Mouse (Mus musculus) forebrain, embryonic 16.5 days (tissue): ENCODE measurements around the gene Senp1. TPM values are rescaled to one million over a fixed set of nuclear protein-coding genes. Genes with fewer than 3 reads are reported as not detected.

Experiments used
- ATAC-seq: fragments of 200-750 bp; cut with Nextera tagmentation; 2 replicates; pipeline ENCODE4 v1.8.0; 2017; ENCODE audit warnings: mild to moderate bottlenecking, moderate library complexity
- H3K27ac ChIP-seq: fragments of 300-500 bp; sonication (generic); 2 replicates; pipeline ENCODE4 v1.5.1; 2014; ENCODE audit warnings: low read length, control low read depth
- H3K27me3 ChIP-seq: fragments of 300-500 bp; sonication (generic); replicated peaks from 2 replicates; pipeline ENCODE4 v1.6.1; 2014; ENCODE audit warnings: low read length; ENCODE audit not compliant: control insufficient read depth, insufficient read depth
- H3K36me3 ChIP-seq: fragments of 300-500 bp; sonication (generic); 2 replicates; pipeline ENCODE4 v1.6.1; 2014; ENCODE audit not compliant: control insufficient read depth, insufficient read depth
- H3K4me1 ChIP-seq: fragments of 300-500 bp; sonication (generic); replicated peaks from 2 replicates; pipeline ENCODE4 v1.6.1; 2014; ENCODE audit warnings: low read length; ENCODE audit not compliant: control insufficient read depth, insufficient read depth
- H3K4me2 ChIP-seq: fragments of 300-500 bp; sonication (generic); 2 replicates; pipeline ENCODE4 v1.6.1; 2014; ENCODE audit warnings: mild to moderate bottlenecking, low read length, control low read depth
- H3K4me3 ChIP-seq: fragments of 300-500 bp; sonication (generic); replicated peaks from 2 replicates; pipeline ENCODE4 v1.5.1; 2014; ENCODE audit warnings: mild to moderate bottlenecking, low read length, control low read depth
- H3K9ac ChIP-seq: fragments of 300-500 bp; sonication (generic); replicated peaks from 2 replicates; pipeline ENCODE4 v1.6.1; 2014; ENCODE audit warnings: low read depth, low read length, control low read depth
- H3K9me3 ChIP-seq: fragments of 300-500 bp; sonication (generic); 2 replicates; pipeline ENCODE4 v1.6.1; 2016; ENCODE audit warnings: low read length; ENCODE audit not compliant: control insufficient read depth
- WGBS: fragments of 180-500 bp; shearing (Covaris S2); extraction: QIAGEN DNeasy Blood & Tissue Kit; methylation state at CpG from one replicate; pipeline ENCODE4 v1.1.7; 2014; 5-methylcytosine and 5-hydroxymethylcytosine counted together
- polyA plus RNA-seq: library from polyadenylated mRNA; unstranded; fragments of >200 nt; fragmentation: Nextera tagmentation; extraction: Ambion mirVana; gene quantifications from 2 replicates; pipeline ENCODE4 v1.2.1, GENCODE M21; 2015

Senp1 gene
- polyA plus RNA-seq, 1 experiment from 2014 or later: 26.9 TPM

DNA sequence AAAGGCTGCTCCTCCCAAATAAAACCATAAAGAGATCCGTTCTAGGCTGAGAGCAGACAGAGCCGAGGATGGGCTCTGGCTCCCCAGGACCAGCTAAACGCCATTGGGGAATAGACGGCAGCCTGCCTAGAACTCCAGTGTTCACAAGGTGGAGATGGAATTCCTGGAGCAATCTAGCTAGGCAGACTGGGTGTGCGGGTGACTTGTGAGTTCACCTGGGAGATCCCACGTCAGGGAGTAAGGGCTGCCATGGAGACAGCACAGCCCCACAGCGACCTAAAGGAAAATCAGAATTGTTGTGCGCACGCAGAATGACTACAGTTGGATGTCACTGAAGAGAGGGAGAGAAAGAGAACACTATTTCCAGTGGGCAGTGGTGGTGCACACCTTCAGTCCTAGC is 25.0 kb downstream of the Senp1 start:
- H3K4me3 ChIP-seq: no peak overlapping the region
- no peaks in the 10 kb centered on the region for H3K4me1 ChIP-seq
- no peaks in the 10 kb centered on the region for H3K27me3 ChIP-seq
- 91% methylated on average over 9 of the region's 9 CpGs for WGBS
- no peak overlapping the region for H3K9ac ChIP-seq
- no peaks in the 10 kb centered on the region for H3K9me3 ChIP-seq
- no peak for ATAC-seq
- H3K36me3 ChIP-seq: peaks cover 19% of the 10 kb centered on the region
- H3K4me2 ChIP-seq: no peak overlapping the region
- no peak overlapping the region for H3K27ac ChIP-seq

DNA sequence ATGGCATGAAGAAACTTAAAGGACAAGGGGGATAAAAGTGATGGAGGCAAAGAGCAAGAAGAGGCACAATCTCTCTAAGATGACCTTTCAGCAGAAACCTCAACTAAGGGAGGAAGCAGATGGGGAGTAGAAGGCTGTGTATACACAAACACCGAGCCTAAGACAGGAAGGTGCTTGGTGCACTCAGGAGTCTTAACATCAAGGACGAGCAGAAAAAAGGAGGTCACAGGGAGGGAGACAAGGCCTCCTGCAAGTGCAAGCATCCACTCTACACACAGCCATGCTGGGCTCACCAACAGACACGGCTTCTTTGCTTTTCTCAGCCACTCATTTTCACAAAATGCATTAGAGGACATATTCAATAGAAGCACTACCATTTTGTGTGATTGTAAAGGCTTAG is 26.1 kb downstream of the Senp1 start:
- ATAC-seq: no peak
- no peaks in the 10 kb centered on the region for H3K27me3 ChIP-seq
- 56% methylated on average over 3 of the region's 3 CpGs for WGBS
- H3K4me2 ChIP-seq: no peak overlapping the region
- H3K9ac ChIP-seq: no peak overlapping the region
- no peak overlapping the region for H3K27ac ChIP-seq
- peaks cover 21% of the 10 kb centered on the region for H3K36me3 ChIP-seq
- no peaks in the 10 kb centered on the region for H3K4me1 ChIP-seq
- no peak overlapping the region for H3K4me3 ChIP-seq
- H3K9me3 ChIP-seq: no peaks in the 10 kb centered on the region

DNA sequence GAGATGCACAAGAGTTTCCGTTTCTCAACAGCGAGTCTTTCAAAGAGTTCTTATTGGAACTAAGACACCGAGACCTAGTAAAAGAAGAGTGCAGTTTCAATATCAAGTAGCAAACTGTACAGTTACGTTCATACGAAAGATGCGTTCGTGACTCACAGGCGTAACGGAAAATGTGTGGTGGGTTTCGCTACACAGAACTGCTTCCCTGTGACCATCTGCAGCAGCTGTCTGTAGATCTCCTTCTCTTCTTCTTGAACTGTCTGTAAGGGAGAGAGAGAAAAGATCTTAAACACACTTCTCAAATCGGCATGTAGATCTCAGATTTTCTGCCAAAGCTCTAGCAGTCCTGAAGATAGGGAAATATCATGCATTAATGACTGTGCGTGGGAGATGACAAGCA is 26.9 kb downstream of the Senp1 start:
- Histone ChIP-seq H3K9me3 (no peaks in the 10 kb centered on the region), H3K4me3 (no peak overlapping the region), H3K36me3 (peaks cover 21% of the 10 kb centered on the region), H3K4me1 (no peaks in the 10 kb centered on the region), H3K27ac (no peak overlapping the region), H3K9ac (no peak overlapping the region), H3K27me3 (no peaks in the 10 kb centered on the region), H3K4me2 (no peak overlapping the region)
- ATAC-seq: no peak
- 93% methylated on average over 12 of the region's 12 CpGs for WGBS

DNA sequence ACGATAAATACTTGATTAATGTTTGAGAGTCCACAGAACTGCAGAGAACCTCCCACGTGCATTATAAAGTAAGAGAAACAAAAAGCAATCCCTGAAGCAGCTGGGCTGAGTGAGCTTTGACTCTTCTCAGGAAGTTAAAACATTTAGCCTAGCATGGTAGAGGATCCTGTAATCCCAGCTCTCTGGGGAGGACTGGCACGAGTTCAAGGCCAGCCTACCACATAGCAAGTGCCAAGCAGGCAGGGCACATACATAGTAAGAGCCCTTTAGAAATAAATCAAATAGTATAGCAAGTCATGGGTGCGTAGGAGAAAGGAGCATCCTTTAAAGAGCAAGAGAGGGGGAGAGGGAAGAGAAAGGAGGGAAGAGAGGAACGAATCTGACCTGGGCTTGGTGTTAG is 27.7 kb downstream of the Senp1 start:
- Histone ChIP-seq H3K4me2 (no peak overlapping the region), H3K9ac (no peak overlapping the region), H3K27ac (no peak overlapping the region), H3K4me1 (no peaks in the 10 kb centered on the region), H3K36me3 (peaks cover 24% of the 10 kb centered on the region), H3K4me3 (no peak overlapping the region), H3K27me3 (no peaks in the 10 kb centered on the region), H3K9me3 (no peaks in the 10 kb centered on the region)
- WGBS: 88% methylated on average over 5 of the region's 5 CpGs
- no peak for ATAC-seq

DNA sequence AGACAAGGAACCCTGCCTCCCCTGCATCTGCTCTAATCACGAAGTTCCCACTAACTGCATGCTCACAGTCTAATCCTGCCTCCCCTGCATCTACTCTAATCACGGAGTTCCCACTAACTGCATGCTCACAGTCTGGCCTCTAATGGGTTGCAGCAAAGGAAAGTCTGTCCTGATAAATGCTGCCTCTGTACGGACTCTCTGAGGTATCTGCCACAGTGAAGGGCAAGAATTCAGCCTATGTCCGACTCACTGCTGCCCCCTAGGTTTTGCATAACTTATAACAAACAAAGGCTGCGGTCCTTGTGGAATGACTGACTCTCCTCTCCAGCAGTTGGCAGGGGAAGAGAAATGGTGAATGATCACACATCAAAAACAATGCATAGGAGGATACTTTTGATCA is 38.3 kb downstream of the Senp1 start:
- H3K9me3 ChIP-seq: no peaks in the 10 kb centered on the region
- WGBS: 24% methylated on average over 5 of the region's 5 CpGs
- H3K4me2 ChIP-seq: no peak overlapping the region
- no peaks in the 10 kb centered on the region for H3K4me1 ChIP-seq
- peaks cover 6% of the 10 kb centered on the region; the same call in 1 of the 2 replicates for H3K36me3 ChIP-seq
- no peak; the same call in 1 of the 2 replicates for ATAC-seq
- H3K4me3 ChIP-seq: no peak overlapping the region
- H3K9ac ChIP-seq: no peak overlapping the region
- no peak overlapping the region for H3K27ac ChIP-seq
- H3K27me3 ChIP-seq: no peaks in the 10 kb centered on the region

DNA sequence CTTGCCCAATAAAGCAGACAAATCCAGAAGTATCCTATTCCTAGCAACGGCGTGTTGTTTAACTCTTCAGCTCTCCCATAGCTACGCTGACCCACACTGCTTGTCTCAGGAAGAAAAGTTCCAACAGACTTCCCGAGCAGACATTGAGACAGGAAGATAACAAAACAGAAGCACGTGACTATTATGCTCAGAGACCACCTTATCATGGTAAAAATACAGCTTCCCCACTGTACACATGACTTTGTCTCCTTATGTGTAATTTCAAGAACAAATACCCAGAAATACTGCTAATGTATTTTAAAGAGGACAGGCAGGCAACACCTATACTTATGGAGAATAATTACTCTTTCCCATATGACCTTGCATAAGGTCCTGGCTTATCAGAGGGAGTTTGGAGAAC is 41.9 kb downstream of the Senp1 start:
- H3K27me3 ChIP-seq: no peaks in the 10 kb centered on the region
- no peak overlapping the region for H3K9ac ChIP-seq
- ATAC-seq: no peak
- H3K27ac ChIP-seq: no peak overlapping the region
- no peak overlapping the region for H3K4me2 ChIP-seq
- peaks cover 16% of the 10 kb centered on the region for H3K36me3 ChIP-seq
- no peak overlapping the region for H3K4me3 ChIP-seq
- WGBS: 90% methylated on average over 5 of the region's 5 CpGs
- no peaks in the 10 kb centered on the region for H3K4me1 ChIP-seq
- no peaks in the 10 kb centered on the region for H3K9me3 ChIP-seq

DNA sequence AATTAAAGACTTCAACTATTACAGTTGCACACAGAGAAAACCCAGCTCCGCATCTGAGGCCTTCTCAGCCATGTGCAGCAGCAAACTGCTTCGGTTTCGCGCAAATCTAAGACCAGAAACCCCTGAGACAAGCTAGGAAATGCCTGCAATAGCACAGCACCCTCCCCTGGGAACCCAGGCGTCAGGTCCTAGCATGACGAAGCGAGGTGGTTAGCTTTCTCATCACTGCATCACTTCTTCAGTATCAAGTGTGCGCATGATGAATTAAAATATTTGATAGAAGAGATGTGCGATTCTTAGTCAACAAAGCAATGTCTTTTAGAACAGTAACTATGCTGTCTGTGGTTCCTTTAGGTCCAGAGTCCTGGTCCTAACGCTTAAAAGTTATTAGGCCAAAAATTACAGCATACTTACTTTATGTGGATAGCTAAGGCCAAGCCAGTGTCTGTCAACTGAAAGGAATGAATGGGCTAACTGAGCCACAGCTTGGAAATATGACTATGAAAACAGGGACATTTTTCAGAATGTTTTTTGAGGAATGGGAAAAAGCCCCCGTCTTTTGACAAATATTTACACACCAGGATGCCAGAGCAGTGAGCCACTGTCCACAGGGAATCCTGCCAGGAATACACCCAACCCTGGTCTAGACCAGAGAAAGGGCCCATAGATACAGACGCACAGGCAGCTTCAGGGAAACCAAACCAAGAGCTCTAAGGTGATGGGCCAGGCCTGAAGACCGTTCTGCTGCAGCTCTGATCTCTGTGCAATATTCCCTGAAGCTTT is 44.4 kb downstream of the Senp1 start:
- no peak overlapping the region for H3K4me2 ChIP-seq
- H3K4me1 ChIP-seq: no peaks in the 10 kb centered on the region
- H3K27me3 ChIP-seq: no peaks in the 10 kb centered on the region
- WGBS: 92% methylated on average over 13 of the region's 13 CpGs
- H3K9me3 ChIP-seq: no peaks in the 10 kb centered on the region; the same call in 1 of the 2 replicates
- H3K4me3 ChIP-seq: no peak overlapping the region
- no peak overlapping the region for H3K9ac ChIP-seq
- no peak overlapping the region for H3K27ac ChIP-seq
- ATAC-seq: no peak
- peaks cover 33% of the 10 kb centered on the region for H3K36me3 ChIP-seq

DNA sequence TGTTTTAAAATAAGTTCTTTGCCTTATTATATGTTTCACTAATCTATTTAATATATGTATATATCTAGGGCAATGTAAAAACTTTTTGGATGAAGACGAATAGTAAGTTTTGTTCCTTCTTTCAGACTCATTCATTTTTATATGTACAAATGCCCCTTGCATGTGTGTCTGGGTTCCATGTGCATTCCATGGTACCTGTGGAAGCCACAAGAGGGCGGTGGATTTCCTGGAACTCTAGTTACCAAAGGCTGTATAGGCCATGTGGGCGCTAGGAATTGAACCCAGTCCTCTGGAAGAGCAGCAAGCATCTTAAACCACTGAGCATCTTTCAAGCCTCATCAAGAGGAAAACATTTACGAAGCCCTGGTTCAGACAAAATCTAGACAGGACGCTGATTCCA is 49.2 kb downstream of the Senp1 start:
- Histone ChIP-seq H3K27me3 (no peaks in the 10 kb centered on the region), H3K9ac (no peak overlapping the region), H3K4me1 (no peaks in the 10 kb centered on the region), H3K36me3 (peaks cover 41% of the 10 kb centered on the region), H3K27ac (no peak overlapping the region), H3K4me2 (no peak overlapping the region), H3K4me3 (no peak overlapping the region), H3K9me3 (no peaks in the 10 kb centered on the region; the same call in 1 of the 2 replicates)
- no peak for ATAC-seq
- WGBS: 93% methylated on average over 5 of the region's 5 CpGs

DNA sequence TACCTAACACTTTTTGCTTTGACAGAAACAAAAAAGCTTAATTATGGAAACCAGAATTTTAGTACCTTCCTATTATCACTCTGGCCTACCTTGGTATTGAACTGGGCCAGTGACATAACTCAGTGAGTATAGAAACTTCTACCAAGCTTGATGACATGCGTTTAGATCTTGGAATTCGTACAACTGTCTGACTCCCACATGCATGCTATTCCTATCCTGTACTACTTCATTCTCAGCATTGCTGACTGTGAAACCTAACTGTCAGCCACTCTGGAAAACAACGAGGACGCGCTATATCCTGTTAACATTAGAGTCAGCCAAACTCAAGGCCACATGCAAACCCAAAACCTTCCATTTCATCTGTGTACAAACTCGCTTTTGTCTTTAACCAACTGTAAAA is 49.6 kb downstream of the Senp1 start:
- H3K4me2 ChIP-seq: no peak overlapping the region
- ATAC-seq: no peak
- no peak overlapping the region for H3K9ac ChIP-seq
- no peak overlapping the region for H3K27ac ChIP-seq
- no peaks in the 10 kb centered on the region; the same call in 1 of the 2 replicates for H3K9me3 ChIP-seq
- WGBS: 93% methylated on average over 6 of the region's 6 CpGs
- H3K27me3 ChIP-seq: no peaks in the 10 kb centered on the region
- peaks cover 41% of the 10 kb centered on the region for H3K36me3 ChIP-seq
- no peaks in the 10 kb centered on the region for H3K4me1 ChIP-seq
- H3K4me3 ChIP-seq: no peak overlapping the region
